Mouse (Mus musculus) neural tube, embryonic 11.5 days (tissue): ENCODE measurements at regions not wholly inside any gene's neighbourhood (a gene's known extent, or its start where the extent isn't known, plus 50 kb on each side); places are given as distances from the start of the nearest gene placed in this dataset.
"Not testable (repeated sequence)": the region's sequence is repeated elsewhere in the genome, so short reads cannot be mapped to it uniquely, and the experiment has no call there.

Experiments
- ATAC-seq: fragments of 200-750 bp; cut with Nextera tagmentation; 2 replicates; pipeline ENCODE4 v1.8.0; 2017; ENCODE audit warnings: moderate number of reproducible peaks, mild to moderate bottlenecking, moderate TSS enrichment, moderate library complexity; ENCODE audit not compliant: insufficient read depth, low FRiP score, low TSS enrichment
- DNase-seq: peaks from one replicate; pipeline ENCODE4 v3.0.0-alpha.2; 2015; ENCODE audit warnings: low spot score
- H3K27ac ChIP-seq: fragments of 300-500 bp; sonication (generic); 2 replicates; pipeline ENCODE4 v1.5.1; 2014; ENCODE audit warnings: low read depth, mild to moderate bottlenecking, low read length
- H3K27me3 ChIP-seq: fragments of 300-500 bp; sonication (generic); 2 replicates; pipeline ENCODE4 v1.6.1; 2014; ENCODE audit warnings: mild to moderate bottlenecking, low read length, mixed read lengths; ENCODE audit not compliant: control insufficient read depth, insufficient read depth
- H3K36me3 ChIP-seq: fragments of 300-500 bp; sonication (generic); 2 replicates; pipeline ENCODE4 v1.6.1; 2014; ENCODE audit warnings: mild to moderate bottlenecking, low read length, moderate library complexity, mixed read lengths; ENCODE audit not compliant: control insufficient read depth, insufficient read depth
- H3K4me1 ChIP-seq: fragments of 300-500 bp; sonication (generic); 2 replicates; pipeline ENCODE4 v1.6.1; 2014; ENCODE audit warnings: low read length, mixed read lengths; ENCODE audit not compliant: control insufficient read depth, insufficient read depth
- H3K4me2 ChIP-seq: fragments of 300-500 bp; sonication (generic); 2 replicates; pipeline ENCODE4 v1.6.1; 2014; ENCODE audit warnings: low read depth, mild to moderate bottlenecking, moderate library complexity
- H3K4me3 ChIP-seq: fragments of 300-500 bp; sonication (generic); 2 replicates; pipeline ENCODE4 v1.5.1; 2014; ENCODE audit warnings: low read depth, low read length
- H3K9ac ChIP-seq: fragments of 300-500 bp; sonication (generic); 2 replicates; pipeline ENCODE4 v1.6.1; 2014; ENCODE audit warnings: mild to moderate bottlenecking, low read length
- H3K9me3 ChIP-seq: fragments of 300-500 bp; sonication (generic); 2 replicates; pipeline ENCODE4 v1.6.1; 2016; ENCODE audit warnings: low read length; ENCODE audit not compliant: control insufficient read depth
- WGBS: fragments of 180-500 bp; shearing (Covaris S2); extraction: QIAGEN DNeasy Blood & Tissue Kit; methylation state at CpG from one replicate; pipeline ENCODE4 v1.1.7; 2014; 5-methylcytosine and 5-hydroxymethylcytosine counted together

- Histone ChIP-seq H3K27me3 (no peaks in the 10 kb centered on the region), H3K4me1 (no peaks in the 10 kb centered on the region), H3K36me3 (no peaks in the 10 kb centered on the region), H3K27ac (no peak overlapping the region), H3K9ac (no peak overlapping the region), H3K4me2 (no peak overlapping the region), H3K9me3 (no peaks in the 10 kb centered on the region), H3K4me3 (no peak overlapping the region)
- ATAC-seq (no peak), DNase-seq (no peak)
- 79% methylated on average over 11 of the region's 11 CpGs for WGBS
Observed at GRCm38 (mm10) chr9:82609111-82609510, 220.2 kb upstream of the Irak1bp1 start.

GRCm38 (mm10) chr9:82609946-82610345 is 219.4 kb upstream of the Irak1bp1 start:
- DNase-seq: no peak
- Histone ChIP-seq H3K36me3 (no peaks in the 10 kb centered on the region), H3K9ac (no peak overlapping the region), H3K9me3 (no peaks in the 10 kb centered on the region), H3K27me3 (no peaks in the 10 kb centered on the region), H3K4me2 (no peak overlapping the region), H3K27ac (no peak overlapping the region), H3K4me3 (no peak overlapping the region), H3K4me1 (no peaks in the 10 kb centered on the region)
- ATAC-seq: no peak
- 83% methylated on average over 4 of the region's 4 CpGs for WGBS

GRCm38 (mm10) chr9:82612526-82612925 is 216.8 kb upstream of the Irak1bp1 start:
- H3K27me3 ChIP-seq: no peaks in the 10 kb centered on the region
- no peak for DNase-seq
- H3K27ac ChIP-seq: no peak overlapping the region
- no peaks in the 10 kb centered on the region for H3K9me3 ChIP-seq
- no peaks in the 10 kb centered on the region for H3K36me3 ChIP-seq
- no peak overlapping the region for H3K4me2 ChIP-seq
- 90% methylated on average over 2 of the region's 2 CpGs for WGBS
- no peak overlapping the region for H3K9ac ChIP-seq
- ATAC-seq: no peak
- H3K4me3 ChIP-seq: no peak overlapping the region
- H3K4me1 ChIP-seq: no peaks in the 10 kb centered on the region

GRCm38 (mm10) chr9:82632411-82632810 is 196.9 kb upstream of the Irak1bp1 start:
- H3K4me3 ChIP-seq: no peak overlapping the region
- no peaks in the 10 kb centered on the region for H3K9me3 ChIP-seq
- no peak for ATAC-seq
- no peak overlapping the region for H3K9ac ChIP-seq
- no peak overlapping the region for H3K4me2 ChIP-seq
- no peaks in the 10 kb centered on the region for H3K36me3 ChIP-seq
- no peaks in the 10 kb centered on the region for H3K27me3 ChIP-seq
- DNase-seq: no peak
- H3K27ac ChIP-seq: no peak overlapping the region
- no peaks in the 10 kb centered on the region for H3K4me1 ChIP-seq
- WGBS: 82% methylated on average over 3 of the region's 3 CpGs

- 90% methylated on average over 2 of the region's 2 CpGs for WGBS
- H3K4me1 ChIP-seq: no peaks in the 10 kb centered on the region
- no peaks in the 10 kb centered on the region for H3K27me3 ChIP-seq
- no peaks in the 10 kb centered on the region for H3K36me3 ChIP-seq
- no peak overlapping the region for H3K9ac ChIP-seq
- DNase-seq: no peak
- ATAC-seq: no peak
- H3K4me3 ChIP-seq: no peak overlapping the region
- H3K27ac ChIP-seq: no peak overlapping the region
- H3K4me2 ChIP-seq: no peak overlapping the region
- H3K9me3 ChIP-seq: no peaks in the 10 kb centered on the region
Observed at GRCm38 (mm10) chr9:82640277-82640676, 189.1 kb upstream of the Irak1bp1 start.

GRCm38 (mm10) chr9:82643900-82644299 is 185.4 kb upstream of the Irak1bp1 start:
- Histone ChIP-seq H3K9me3 (no peaks in the 10 kb centered on the region), H3K27ac (no peak overlapping the region), H3K4me1 (no peaks in the 10 kb centered on the region), H3K36me3 (no peaks in the 10 kb centered on the region), H3K9ac (no peak overlapping the region), H3K27me3 (no peaks in the 10 kb centered on the region), H3K4me3 (no peak overlapping the region), H3K4me2 (no peak overlapping the region)
- DNase-seq (no peak), ATAC-seq (peak; percentile 35; the same call in 1 of the 2 replicates)
- 26% methylated on average over 1 of the region's 1 CpGs for WGBS

GRCm38 (mm10) chr9:82655511-82655910 is 173.8 kb upstream of the Irak1bp1 start:
- H3K9ac ChIP-seq, H3K36me3 ChIP-seq, DNase-seq, H3K4me2 ChIP-seq, ATAC-seq, H3K27me3 ChIP-seq, H3K4me1 ChIP-seq, H3K27ac ChIP-seq, H3K9me3 ChIP-seq, H3K4me3 ChIP-seq: not testable (repeated sequence)
- WGBS: 40% methylated on average over 1 of the region's 1 CpGs

- 83% methylated on average over 1 of the region's 1 CpGs for WGBS
- no peak overlapping the region for H3K9ac ChIP-seq
- H3K4me2 ChIP-seq: no peak overlapping the region
- DNase-seq (no peak), ATAC-seq (no peak)
- H3K27me3 ChIP-seq: no peaks in the 10 kb centered on the region
- no peak overlapping the region for H3K4me3 ChIP-seq
- H3K36me3 ChIP-seq: no peaks in the 10 kb centered on the region
- no peaks in the 10 kb centered on the region for H3K4me1 ChIP-seq
- H3K9me3 ChIP-seq: no peaks in the 10 kb centered on the region
- H3K27ac ChIP-seq: no peak overlapping the region
Observed at GRCm38 (mm10) chr9:82682196-82682595, 147.1 kb upstream of the Irak1bp1 start.

GRCm38 (mm10) chr9:82709411-82709983 is 119.8 kb upstream of the Irak1bp1 start:
- WGBS: 59% methylated on average over 2 of the region's 2 CpGs
- H3K36me3 ChIP-seq: no peaks in the 10 kb centered on the region
- H3K27me3 ChIP-seq: no peaks in the 10 kb centered on the region
- ATAC-seq (peak; percentile 39), DNase-seq (no peak)
- H3K9me3 ChIP-seq: no peaks in the 10 kb centered on the region
- no peak overlapping the region for H3K9ac ChIP-seq
- H3K27ac ChIP-seq: no peak overlapping the region
- no peak overlapping the region for H3K4me2 ChIP-seq
- H3K4me3 ChIP-seq: no peak overlapping the region
- H3K4me1 ChIP-seq: no peaks in the 10 kb centered on the region
